Mouse (Mus musculus): ENCODE data around the gene Ascc2.

The Ascc2 gene

GRCm38 (mm10) chr11:4637534-4638234, at the start of gene Ascc2:
Gene Ascc2, plus strand, starts transcription at chr11:4637747.
- in situ Hi-C loops (cut with MboI, MseI) = no loop called here

GRCm38 (mm10) chr11:4591811-4592210, 45.7 kb upstream of the Ascc2 start:
- in situ Hi-C loops (cut with MboI, MseI) = no loop called here

GRCm38 (mm10) chr11:4593491-4593848, 44.1 kb upstream of the Ascc2 start:
- in situ Hi-C loops (cut with MboI, MseI) = no loop called here

- in situ Hi-C loops (cut with MboI, MseI) = no loop called here
Observed at GRCm38 (mm10) chr11:4593849-4594607, 43.5 kb upstream of the Ascc2 start.

- in situ Hi-C loops (cut with MboI, MseI) = no loop called here
Observed at GRCm38 (mm10) chr11:4594608-4595500, 42.7 kb upstream of the Ascc2 start, which contains the start of gene Mtmr3. Gene Mtmr3, minus strand, starts transcription at chr11:4594863.

- in situ Hi-C loops (cut with MboI, MseI) = no loop called here
Observed at GRCm38 (mm10) chr11:4598411-4598810, 39.1 kb upstream of the Ascc2 start.

GRCm38 (mm10) chr11:4599916-4600315, 37.6 kb upstream of the Ascc2 start:
- in situ Hi-C loops (cut with MboI, MseI) = no loop called here

- in situ Hi-C loops (cut with MboI, MseI) = no loop called here
Observed at GRCm38 (mm10) chr11:4601890-4602289, 35.7 kb upstream of the Ascc2 start.

- in situ Hi-C loops (cut with MboI, MseI) = no loop called here
Observed at GRCm38 (mm10) chr11:4602691-4603441, 34.7 kb upstream of the Ascc2 start.

GRCm38 (mm10) chr11:4604441-4604840, 33.1 kb upstream of the Ascc2 start:
- in situ Hi-C loops (cut with MboI, MseI) = no loop called here

GRCm38 (mm10) chr11:4605414-4605813, 32.1 kb upstream of the Ascc2 start:
- in situ Hi-C loops (cut with MboI, MseI) = no loop called here

- in situ Hi-C loops (cut with MboI, MseI) = no loop called here
Observed at GRCm38 (mm10) chr11:4606541-4606940, 31.0 kb upstream of the Ascc2 start.

- in situ Hi-C loops (cut with MboI, MseI) = no loop called here
Observed at GRCm38 (mm10) chr11:4611904-4612303, 25.6 kb upstream of the Ascc2 start.

- in situ Hi-C loops (cut with MboI, MseI) = no loop called here
Observed at GRCm38 (mm10) chr11:4620017-4620485, 17.5 kb upstream of the Ascc2 start, which contains the start of gene Gm11032. Gene Gm11032, plus strand, starts transcription at chr11:4620067.

- in situ Hi-C loops (cut with MboI, MseI) = no loop called here
Observed at GRCm38 (mm10) chr11:4620501-4621108, 16.9 kb upstream of the Ascc2 start.

GRCm38 (mm10) chr11:4621866-4622265, 15.7 kb upstream of the Ascc2 start:
- in situ Hi-C loops (cut with MboI, MseI) = no loop called here

- in situ Hi-C loops (cut with MboI, MseI) = no loop called here
Observed at GRCm38 (mm10) chr11:4622442-4622986, 15.0 kb upstream of the Ascc2 start.

- in situ Hi-C loops (cut with MboI, MseI) = no loop called here
Observed at GRCm38 (mm10) chr11:4622997-4623396, 14.6 kb upstream of the Ascc2 start.

- in situ Hi-C loops (cut with MboI, MseI) = no loop called here
Observed at GRCm38 (mm10) chr11:4625931-4626330, 11.6 kb upstream of the Ascc2 start.

- in situ Hi-C loops (cut with MboI, MseI) = no loop called here
Observed at GRCm38 (mm10) chr11:4627636-4628035, 9.9 kb upstream of the Ascc2 start.

Measured in T-helper 2 cell (primary cell).